Mouse (Mus musculus): Measurements from ENCODE around the gene Slc1a1. TPM values are rescaled to one million over a fixed set of nuclear protein-coding genes. Genes with fewer than 3 reads are reported as not detected.
A peak's percentile ranks its signal among the peaks of the same experiment; 100 is the strongest.

The Slc1a1 gene
- polyA plus RNA-seq (2012; rRNA removed): 0.12 and 0.18 TPM in 2 replicates

DNA sequence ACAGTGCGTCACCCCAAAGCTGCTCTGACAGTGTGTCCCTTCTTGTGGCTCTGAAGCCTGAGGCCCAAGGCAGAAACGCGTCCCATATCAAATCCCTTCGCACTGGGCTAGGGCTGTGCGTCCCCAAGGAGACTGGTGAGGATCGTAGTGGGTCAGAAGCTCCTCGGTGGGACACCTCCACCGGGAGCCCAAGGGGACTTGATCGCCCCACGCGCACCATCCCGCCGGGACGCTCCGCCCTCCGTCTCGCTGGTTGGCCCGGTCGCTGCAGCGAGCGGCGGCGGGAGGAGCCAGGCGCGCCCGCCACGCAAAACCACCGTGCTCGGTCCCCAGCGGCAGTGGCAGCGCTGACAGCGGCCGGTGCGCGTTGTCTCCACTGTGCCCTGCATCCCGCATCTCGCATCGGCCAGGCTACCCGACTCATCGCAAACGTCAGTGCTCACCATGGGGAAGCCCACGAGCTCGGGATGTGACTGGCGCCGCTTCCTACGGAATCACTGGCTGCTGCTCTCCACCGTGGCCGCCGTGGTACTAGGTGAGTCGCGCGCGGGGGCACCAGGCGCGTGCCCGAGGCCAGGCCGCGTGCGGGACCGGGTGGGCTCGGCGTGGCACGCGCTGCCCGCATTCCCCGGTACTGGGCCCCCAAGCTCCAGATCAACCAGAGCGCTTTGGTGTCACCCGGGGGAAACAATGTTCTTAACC is at the start of gene Slc1a1:
Slc1a1 (plus strand) TSS at position 252 of the 702 bp plus-strand sequence.
- peaks cover 8% of the 10 kb centered on the region; the same call in 1 of the 2 replicates for H3K4me1 ChIP-seq (ENCODE audit: control insufficient read depth, insufficient read depth, insufficient read length)
- no peaks in the 10 kb centered on the region for H3K36me3 ChIP-seq (ENCODE audit: control insufficient read depth, insufficient read depth, low read length)
- TF ChIP-seq CTCF (IDR thresholded peaks at IDR 0.05; ENCODE audit: extremely low read depth, insufficient read depth, insufficient read length, insufficient replicate concordance): no peak
- TF ChIP-seq POLR2A (IDR thresholded peaks at IDR 0.05; ENCODE audit: low read depth, low read length): no peak
- no peak for DNase-seq (ENCODE audit: low read depth in 1 of 2, low spot score in 2 of 2)
- H3K4me3 ChIP-seq (ENCODE audit: extremely low read depth, insufficient read depth, insufficient read length): peak within 1 kb of the TSS; percentile 35; the same call in 1 of the 2 replicates
- under 1% methylated on average over 68 of the region's 68 CpGs for WGBS
- no peak within 1 kb of the TSS for H3K27ac ChIP-seq (ENCODE audit: insufficient read depth, low read length)
- peaks cover 5% of the 10 kb centered on the region for H3K27me3 ChIP-seq (ENCODE audit: control insufficient read depth, insufficient read depth, low read length)

DNA sequence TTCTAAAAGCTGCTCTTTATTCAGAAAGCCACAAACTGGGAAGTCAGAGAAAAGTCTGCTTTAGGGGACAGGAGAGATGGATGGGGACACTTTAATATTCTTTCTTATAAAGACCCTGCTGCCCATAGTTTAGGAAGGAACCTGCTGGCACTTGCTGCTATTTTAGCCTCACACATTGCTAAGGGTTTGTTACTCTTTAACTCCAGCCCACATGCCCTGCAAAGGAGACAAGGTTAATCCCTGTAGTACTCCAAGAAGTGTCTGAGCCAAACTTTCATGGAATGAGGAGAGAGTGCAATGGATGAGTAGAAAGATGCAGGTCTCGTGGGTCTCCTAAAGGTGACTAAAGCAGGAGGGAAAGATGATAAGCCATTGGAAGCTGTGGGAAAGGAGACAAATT is 44.7 kb upstream of the Slc1a1 start:
- Histone ChIP-seq H3K27me3 (ENCODE audit: control insufficient read depth, insufficient read depth, low read length) (no peaks in the 10 kb centered on the region), H3K36me3 (ENCODE audit: control insufficient read depth, insufficient read depth, low read length) (no peaks in the 10 kb centered on the region), H3K4me3 (ENCODE audit: extremely low read depth, insufficient read depth, insufficient read length) (no peak overlapping the region), H3K27ac (ENCODE audit: insufficient read depth, low read length) (no peak overlapping the region), H3K4me1 (ENCODE audit: control insufficient read depth, insufficient read depth, insufficient read length) (no peaks in the 10 kb centered on the region)
- no peak for TF ChIP-seq POLR2A (IDR thresholded peaks at IDR 0.05; ENCODE audit: low read depth, low read length)
- TF ChIP-seq CTCF (IDR thresholded peaks at IDR 0.05; ENCODE audit: extremely low read depth, insufficient read depth, insufficient read length, insufficient replicate concordance): no peak
- no peak for DNase-seq (ENCODE audit: low read depth in 1 of 2, low spot score in 2 of 2)
- 80% methylated on average over 1 of the region's 1 CpGs for WGBS

DNA sequence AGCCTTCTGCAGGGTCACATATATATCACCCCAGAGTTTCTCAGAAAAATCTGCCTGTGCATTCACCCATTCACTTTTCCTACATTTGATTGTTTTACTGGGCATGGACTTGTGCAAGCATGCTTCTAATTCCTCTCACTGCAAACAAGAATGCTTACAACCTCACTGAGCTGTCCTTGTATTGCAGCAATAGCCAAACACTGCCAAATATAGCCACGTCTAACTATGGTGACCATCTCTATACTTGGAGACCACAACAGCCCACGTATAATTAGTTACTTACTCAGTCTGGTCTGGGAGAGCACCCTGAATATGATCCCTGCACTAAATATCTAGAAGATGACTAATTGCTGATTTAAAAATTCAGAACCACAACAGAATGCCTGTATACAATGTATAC is 41.5 kb upstream of the Slc1a1 start:
- Histone ChIP-seq H3K27me3 (ENCODE audit: control insufficient read depth, insufficient read depth, low read length) (no peaks in the 10 kb centered on the region), H3K36me3 (ENCODE audit: control insufficient read depth, insufficient read depth, low read length) (no peaks in the 10 kb centered on the region), H3K27ac (ENCODE audit: insufficient read depth, low read length) (no peak overlapping the region), H3K4me3 (ENCODE audit: extremely low read depth, insufficient read depth, insufficient read length) (no peak overlapping the region), H3K4me1 (ENCODE audit: control insufficient read depth, insufficient read depth, insufficient read length) (no peaks in the 10 kb centered on the region)
- WGBS: 82% methylated on average over 2 of the region's 2 CpGs
- DNase-seq (ENCODE audit: low read depth in 1 of 2, low spot score in 2 of 2): no peak
- no peak for TF ChIP-seq POLR2A (IDR thresholded peaks at IDR 0.05; ENCODE audit: low read depth, low read length)
- no peak for TF ChIP-seq CTCF (IDR thresholded peaks at IDR 0.05; ENCODE audit: extremely low read depth, insufficient read depth, insufficient read length, insufficient replicate concordance)

DNA sequence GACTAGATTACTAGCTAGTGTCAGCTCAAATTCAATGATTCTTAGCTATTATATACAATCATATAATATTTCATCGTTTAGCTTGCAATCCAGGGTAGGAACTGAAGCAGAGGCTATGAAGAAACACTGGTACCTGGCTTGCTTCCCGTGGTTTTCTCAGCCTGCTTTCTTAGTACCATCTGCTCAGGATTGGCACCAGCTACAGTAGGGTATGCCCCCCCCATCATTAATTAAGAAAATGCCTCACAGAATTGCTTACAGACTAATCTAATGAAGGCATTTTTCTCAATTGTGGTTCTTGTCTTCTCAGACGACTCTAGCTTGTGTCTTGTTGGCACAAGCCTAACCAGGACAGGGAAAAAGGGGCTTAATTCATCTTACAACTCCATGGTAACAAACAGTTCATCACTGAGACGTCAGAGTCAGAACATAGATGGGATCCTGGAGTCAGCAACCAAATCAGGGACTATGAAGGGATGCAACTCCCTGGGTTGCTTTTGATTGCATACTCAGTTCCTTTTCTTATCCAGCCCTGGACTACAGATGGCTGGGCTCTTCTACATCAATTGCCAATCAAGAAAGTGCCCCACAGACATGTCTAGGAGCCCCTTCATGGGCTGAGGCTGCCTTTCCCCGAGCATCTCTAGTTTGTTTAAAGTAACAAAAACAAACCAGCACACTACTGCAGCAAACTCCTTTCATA is 38.6 kb upstream of the Slc1a1 start:
- WGBS: 76% methylated on average over 5 of the region's 5 CpGs
- H3K4me1 ChIP-seq (ENCODE audit: control insufficient read depth, insufficient read depth, insufficient read length): no peaks in the 10 kb centered on the region
- H3K27me3 ChIP-seq (ENCODE audit: control insufficient read depth, insufficient read depth, low read length): no peaks in the 10 kb centered on the region
- H3K27ac ChIP-seq (ENCODE audit: insufficient read depth, low read length): no peak overlapping the region
- no peaks in the 10 kb centered on the region for H3K36me3 ChIP-seq (ENCODE audit: control insufficient read depth, insufficient read depth, low read length)
- TF ChIP-seq CTCF (IDR thresholded peaks at IDR 0.05; ENCODE audit: extremely low read depth, insufficient read depth, insufficient read length, insufficient replicate concordance) (no peak), POLR2A (IDR thresholded peaks at IDR 0.05; ENCODE audit: low read depth, low read length) (no peak)
- no peak for DNase-seq (ENCODE audit: low read depth in 1 of 2, low spot score in 2 of 2)
- no peak overlapping the region for H3K4me3 ChIP-seq (ENCODE audit: extremely low read depth, insufficient read depth, insufficient read length)

DNA sequence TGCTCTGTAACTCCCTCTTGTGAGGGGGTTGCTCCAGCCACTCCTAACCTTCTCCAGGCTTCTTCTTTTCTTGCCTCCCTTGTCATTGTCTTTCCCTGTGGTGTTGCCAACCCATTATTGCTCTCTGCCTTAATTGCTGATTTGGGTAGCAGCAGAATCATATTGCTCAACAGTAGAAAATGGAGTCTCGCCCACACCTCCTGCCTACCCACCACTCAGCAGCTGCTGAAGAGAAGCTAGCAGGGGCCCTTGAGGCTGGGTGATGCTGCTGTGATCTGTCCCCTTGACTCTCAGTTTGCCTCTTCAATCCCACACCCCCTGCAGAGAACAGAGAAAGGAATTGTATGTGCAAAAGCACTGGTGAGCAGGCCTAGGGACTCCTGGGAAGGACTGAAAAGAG is 37.9 kb upstream of the Slc1a1 start:
- Histone ChIP-seq H3K4me3 (ENCODE audit: extremely low read depth, insufficient read depth, insufficient read length) (no peak overlapping the region), H3K27ac (ENCODE audit: insufficient read depth, low read length) (no peak overlapping the region), H3K27me3 (ENCODE audit: control insufficient read depth, insufficient read depth, low read length) (no peaks in the 10 kb centered on the region), H3K4me1 (ENCODE audit: control insufficient read depth, insufficient read depth, insufficient read length) (no peaks in the 10 kb centered on the region), H3K36me3 (ENCODE audit: control insufficient read depth, insufficient read depth, low read length) (no peaks in the 10 kb centered on the region)
- TF ChIP-seq POLR2A (IDR thresholded peaks at IDR 0.05; ENCODE audit: low read depth, low read length) (no peak), CTCF (IDR thresholded peaks at IDR 0.05; ENCODE audit: extremely low read depth, insufficient read depth, insufficient read length, insufficient replicate concordance) (no peak)
- 80% methylated on average over 1 of the region's 1 CpGs for WGBS
- DNase-seq (ENCODE audit: low read depth in 1 of 2, low spot score in 2 of 2): no peak

DNA sequence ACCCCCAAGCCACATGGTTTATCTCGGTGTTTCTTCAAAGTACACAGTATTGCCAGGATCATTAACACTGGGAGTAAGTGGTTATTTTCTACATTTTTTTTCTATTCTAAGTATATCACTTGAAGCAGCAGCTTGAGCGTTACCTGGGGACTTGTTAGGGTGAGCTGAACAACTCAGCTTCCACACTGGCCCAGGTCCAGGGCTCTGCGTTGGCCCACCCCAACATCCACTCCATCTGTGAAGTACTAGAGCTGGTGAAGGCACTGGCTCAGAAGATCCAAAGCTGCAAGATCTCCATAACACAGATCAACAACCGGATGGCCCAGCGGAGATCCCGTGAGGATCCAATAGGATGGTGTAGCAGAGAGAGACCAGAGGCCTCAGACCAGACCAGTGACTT is 37.2 kb upstream of the Slc1a1 start:
- Histone ChIP-seq H3K36me3 (ENCODE audit: control insufficient read depth, insufficient read depth, low read length) (no peaks in the 10 kb centered on the region), H3K27me3 (ENCODE audit: control insufficient read depth, insufficient read depth, low read length) (no peaks in the 10 kb centered on the region), H3K27ac (ENCODE audit: insufficient read depth, low read length) (no peak overlapping the region), H3K4me3 (ENCODE audit: extremely low read depth, insufficient read depth, insufficient read length) (no peak overlapping the region), H3K4me1 (ENCODE audit: control insufficient read depth, insufficient read depth, insufficient read length) (no peaks in the 10 kb centered on the region)
- no peak for TF ChIP-seq CTCF (IDR thresholded peaks at IDR 0.05; ENCODE audit: extremely low read depth, insufficient read depth, insufficient read length, insufficient replicate concordance)
- TF ChIP-seq POLR2A (IDR thresholded peaks at IDR 0.05; ENCODE audit: low read depth, low read length): no peak
- 92% methylated on average over 6 of the region's 6 CpGs for WGBS
- DNase-seq (ENCODE audit: low read depth in 1 of 2, low spot score in 2 of 2): no peak

DNA sequence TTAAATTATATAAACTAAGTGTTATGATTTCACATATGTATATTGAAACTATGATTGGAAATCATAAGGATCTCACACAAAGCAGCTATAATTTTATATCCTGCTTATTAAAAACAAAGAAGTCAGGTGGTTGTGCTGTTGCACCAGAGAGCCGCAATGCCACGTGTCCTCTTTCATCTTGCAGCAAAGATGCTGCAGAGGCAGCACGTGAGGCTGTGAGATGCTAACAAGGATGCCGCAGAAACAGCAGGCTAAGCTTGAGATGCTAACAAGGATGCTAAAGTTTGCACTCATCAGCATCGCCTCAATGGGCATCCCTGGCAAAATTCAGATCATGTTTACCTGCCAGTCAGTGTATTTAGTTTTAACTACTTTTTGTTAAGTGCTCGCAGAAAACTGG is 34.4 kb upstream of the Slc1a1 start:
- no peak for TF ChIP-seq POLR2A (IDR thresholded peaks at IDR 0.05; ENCODE audit: low read depth, low read length)
- TF ChIP-seq CTCF (IDR thresholded peaks at IDR 0.05; ENCODE audit: extremely low read depth, insufficient read depth, insufficient read length, insufficient replicate concordance): no peak
- DNase-seq (ENCODE audit: low read depth in 1 of 2, low spot score in 2 of 2): no peak
- Histone ChIP-seq H3K27ac (ENCODE audit: insufficient read depth, low read length) (no peak overlapping the region), H3K27me3 (ENCODE audit: control insufficient read depth, insufficient read depth, low read length) (no peaks in the 10 kb centered on the region), H3K4me3 (ENCODE audit: extremely low read depth, insufficient read depth, insufficient read length) (no peak overlapping the region), H3K4me1 (ENCODE audit: control insufficient read depth, insufficient read depth, insufficient read length) (no peaks in the 10 kb centered on the region), H3K36me3 (ENCODE audit: control insufficient read depth, insufficient read depth, low read length) (no peaks in the 10 kb centered on the region)
- WGBS: 66% methylated on average over 6 of the region's 6 CpGs
